Mouse (Mus musculus): ENCODE results near the gene 1700016C15Rik. TPM values are rescaled to one million over a fixed set of nuclear protein-coding genes. Genes with fewer than 3 reads are reported as not detected.

1700016C15Rik gene
- polyA plus RNA-seq, 1 experiment, result not detected

- under 1% methylated on average over 64 of the region's 64 CpGs for WGBS
- TF ChIP-seq CTCF (IDR thresholded peaks at IDR 0.05; ENCODE audit: control insufficient read depth, insufficient read depth, low read length) (no peak; the same call in 1 of the 2 replicates), POLR2A (IDR thresholded peaks at IDR 0.05; ENCODE audit: borderline replicate concordance, control insufficient read depth, low read depth, low read length) (peak; percentile 86)
- Histone ChIP-seq H3K4me3 (replicated peaks; ENCODE audit: control insufficient read depth, low read depth, low read length) (peak within 1 kb of the TSS; percentile 95), H3K27ac (ENCODE audit: control insufficient read depth, insufficient read depth, low read depth, low read length, poor library complexity) (peak within 1 kb of the TSS; percentile 98), H3K4me1 (ENCODE audit: control insufficient read depth, insufficient read depth, low read length) (peaks cover 1% of the 10 kb centered on the region; the same call in 1 of the 2 replicates)
Measured at GRCm38 (mm10) chr1:177796193-177796939, 66.8 kb downstream of the 1700016C15Rik start, which contains the start of gene Adss. TSS of gene Adss (minus strand) at chr1:177796511.

- Histone ChIP-seq H3K4me1 (ENCODE audit: control insufficient read depth, insufficient read depth, low read length) (peaks cover 1% of the 10 kb centered on the region; the same call in 1 of the 2 replicates), H3K4me3 (replicated peaks; ENCODE audit: control insufficient read depth, low read depth, low read length) (no peak overlapping the region), H3K27ac (ENCODE audit: control insufficient read depth, insufficient read depth, low read depth, low read length, poor library complexity) (no peak overlapping the region)
- TF ChIP-seq CTCF (IDR thresholded peaks at IDR 0.05; ENCODE audit: control insufficient read depth, insufficient read depth, low read length) (peak; percentile 30; the same call in 1 of the 2 replicates), POLR2A (IDR thresholded peaks at IDR 0.05; ENCODE audit: borderline replicate concordance, control insufficient read depth, low read depth, low read length) (no peak)
- WGBS, result 64% methylated on average over 8 of the region's 8 CpGs
Measured at GRCm38 (mm10) chr1:177797151-177797755, 67.6 kb downstream of the 1700016C15Rik start.

Other genes with a start within 250 kb of the 1700016C15Rik start
- 17.0 and 39.2 TPM in 2 replicates for gene Adss, start 66.7 kb downstream of the 1700016C15Rik start, polyA plus RNA-seq (2011; ENCODE audit: insufficient read depth, insufficient read length, low replicate concordance, missing spikeins)